Mouse (Mus musculus) heart, postnatal 4 days (tissue): ENCODE results near the gene Vgll4. TPM values are rescaled to one million over a fixed set of nuclear protein-coding genes. Genes with fewer than 3 reads are reported as not detected.

Experiments used
- DNase-seq: peaks from one replicate; pipeline ENCODE4 v3.0.0; 2021
- total RNA-seq, 2 experiments: library from RNA; stranded (reverse); gene quantifications; 2 replicates each; pipeline ENCODE4 v1.2.3; 2021

Gene Vgll4
- total RNA-seq, 2 experiments from 2014 or later = 37.4 to 40.4 TPM

DNA sequence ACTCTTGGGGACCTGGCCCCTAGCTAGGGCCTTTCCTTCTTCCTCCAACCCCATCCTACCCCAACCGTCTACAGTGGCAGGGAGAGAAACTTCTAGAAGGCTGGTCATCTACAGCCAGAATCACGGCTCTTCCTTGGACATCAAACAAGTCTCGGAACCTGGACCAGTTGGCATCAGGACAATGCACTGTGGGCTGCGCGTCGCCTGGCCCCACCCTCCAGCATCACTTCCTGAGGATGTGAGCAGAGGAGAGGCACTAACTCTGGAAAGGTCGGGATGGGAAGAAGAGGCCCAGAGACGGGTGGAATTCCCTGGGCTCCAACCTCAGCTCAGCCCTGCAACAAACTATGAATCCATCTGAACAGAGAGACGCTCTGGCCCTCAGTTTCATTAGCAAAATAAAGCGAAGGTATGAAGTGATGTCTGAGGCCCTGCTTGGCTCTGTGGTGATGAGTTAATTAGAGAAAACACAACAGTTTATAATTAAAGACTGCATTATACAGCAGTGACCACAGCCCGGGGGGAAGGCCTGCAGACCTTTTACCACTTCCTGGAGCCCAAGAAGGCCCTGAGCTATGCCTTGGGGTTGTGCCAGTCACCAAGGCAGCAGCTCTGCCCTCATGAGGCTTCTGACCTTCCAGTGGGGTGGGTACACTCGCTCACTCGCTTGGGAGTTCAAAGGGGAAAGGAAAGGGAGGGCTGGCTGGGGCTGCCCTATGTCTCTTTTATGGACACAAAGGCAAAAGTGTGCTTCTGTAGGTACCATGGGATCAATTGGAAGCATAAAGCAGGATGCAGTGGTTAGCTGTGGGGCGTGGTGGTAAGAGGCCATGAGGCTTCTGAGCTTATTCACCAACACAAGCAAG is 51.8 kb downstream of the Vgll4 start:
- DNase-seq = peak; percentile 66

DNA sequence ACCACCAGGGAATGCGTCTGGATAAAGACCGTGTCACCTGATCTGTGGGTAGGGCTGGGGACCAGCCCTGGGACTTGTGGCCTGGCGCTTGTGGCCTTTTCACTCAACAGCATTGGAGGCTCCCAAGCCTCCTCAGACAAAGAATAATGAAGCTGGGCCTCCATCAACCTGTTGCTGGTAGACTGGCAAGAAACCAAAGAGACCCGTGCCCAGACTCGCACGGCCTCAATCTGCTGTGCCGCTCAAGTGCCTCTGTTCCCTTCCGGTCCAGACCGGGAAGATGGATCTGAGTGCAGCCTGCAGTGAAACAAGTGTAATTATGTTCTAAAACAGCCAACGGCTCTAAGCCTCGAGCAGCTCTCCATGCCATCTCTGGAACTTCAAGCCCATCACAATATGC is 52.7 kb downstream of the Vgll4 start:
- no peak for DNase-seq

DNA sequence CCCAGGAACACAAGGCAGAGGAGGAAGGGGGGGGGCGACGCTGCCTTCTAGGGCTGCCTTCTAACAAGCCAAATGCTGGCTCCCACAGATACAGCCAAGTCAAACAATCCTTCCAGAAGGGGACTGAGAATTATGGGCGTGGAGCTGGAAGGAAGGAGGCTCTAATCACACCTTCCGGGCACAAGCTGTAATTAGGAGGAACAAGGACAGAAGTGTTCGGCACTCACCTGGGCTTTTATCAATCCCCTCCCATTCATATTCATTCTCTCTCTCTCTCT is 53.1 kb downstream of the Vgll4 start:
- DNase-seq = no peak

DNA sequence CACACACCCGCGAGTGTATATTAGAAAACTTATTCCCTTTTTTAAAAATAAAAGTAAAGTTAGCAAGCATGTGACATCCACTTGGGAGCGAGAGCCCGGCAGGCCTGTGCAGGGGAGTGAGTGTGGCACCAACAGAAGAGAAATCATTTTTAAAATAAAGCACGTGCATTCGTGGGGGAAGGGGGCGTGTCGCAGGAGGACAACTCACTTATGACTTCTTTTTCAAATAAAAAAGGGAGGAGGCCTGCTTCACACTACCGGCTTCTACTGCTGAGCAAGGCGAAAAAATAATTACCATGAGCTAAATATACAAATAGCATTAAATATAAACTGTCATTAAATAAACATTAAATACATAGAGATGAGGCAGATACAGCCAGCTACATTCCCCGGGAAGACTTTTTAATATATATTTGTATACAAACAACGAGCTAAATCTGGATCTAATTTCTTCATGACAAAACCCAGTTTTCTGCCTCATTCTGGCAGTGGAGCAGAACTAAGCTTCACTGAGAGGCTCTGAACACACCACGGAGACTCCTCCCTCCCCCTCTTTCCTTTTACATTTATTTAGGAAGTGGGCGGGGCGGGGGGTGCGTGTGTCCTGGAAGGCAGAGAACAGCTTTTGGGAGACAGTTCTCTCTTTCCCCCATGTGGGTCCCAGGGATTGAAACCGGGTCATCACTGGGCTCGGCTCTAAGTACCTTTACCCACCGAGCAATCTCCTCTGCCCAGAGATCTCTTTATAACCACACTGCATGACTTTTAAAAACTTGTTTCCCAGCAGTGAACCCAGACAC is 53.7 kb downstream of the Vgll4 start:
- DNase-seq = no peak

DNA sequence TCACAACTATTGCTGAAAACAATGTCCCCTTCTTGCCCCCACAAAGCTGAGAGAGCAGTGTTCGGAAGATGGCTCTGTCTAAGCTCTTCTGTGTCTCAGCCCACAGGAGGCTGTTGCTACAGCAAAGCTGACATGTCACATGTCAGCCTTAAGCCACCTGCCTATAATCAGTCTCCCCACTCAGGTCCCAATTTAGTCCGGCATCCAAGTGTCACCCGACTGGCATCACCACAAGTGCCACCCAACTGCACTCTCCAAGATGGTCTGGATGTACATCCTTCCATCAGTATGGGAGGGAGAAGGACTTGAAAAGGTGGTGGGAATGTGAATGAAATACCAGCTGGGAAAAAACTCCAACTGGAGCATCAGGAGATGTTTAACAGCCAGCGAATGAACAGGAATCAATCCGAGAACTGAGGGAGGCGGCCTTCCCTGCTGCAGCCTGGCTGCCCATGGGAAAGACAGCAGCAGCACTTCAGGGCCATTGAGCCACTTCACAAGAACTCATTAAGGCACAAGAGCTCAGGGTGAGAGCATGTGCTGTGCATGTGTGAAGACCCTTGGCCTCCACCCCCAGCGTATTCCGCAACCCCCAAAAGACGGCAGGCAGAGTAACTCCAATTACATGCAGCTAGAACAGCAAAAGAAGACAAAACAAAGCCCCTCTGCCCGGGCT is 55.6 kb downstream of the Vgll4 start:
- no peak for DNase-seq

DNA sequence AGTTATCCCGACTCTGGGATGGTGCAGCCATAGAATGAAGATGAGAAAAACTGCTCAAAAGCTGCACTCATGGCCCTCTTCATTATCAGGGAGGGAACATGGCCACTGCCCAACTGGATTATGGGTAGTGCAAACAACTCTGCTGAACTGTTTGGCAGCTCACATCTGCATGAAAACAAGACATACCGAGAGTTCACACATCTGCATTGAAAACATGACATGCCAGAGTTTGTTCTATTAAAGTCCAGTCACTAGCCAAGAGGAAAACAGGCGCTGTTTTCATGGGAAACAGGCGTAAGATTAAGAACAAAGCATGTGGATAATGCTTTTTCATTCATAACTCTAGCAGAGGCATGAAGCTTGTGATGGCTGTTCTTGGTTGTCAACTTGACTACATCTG is 56.7 kb downstream of the Vgll4 start:
- no peak for DNase-seq

DNA sequence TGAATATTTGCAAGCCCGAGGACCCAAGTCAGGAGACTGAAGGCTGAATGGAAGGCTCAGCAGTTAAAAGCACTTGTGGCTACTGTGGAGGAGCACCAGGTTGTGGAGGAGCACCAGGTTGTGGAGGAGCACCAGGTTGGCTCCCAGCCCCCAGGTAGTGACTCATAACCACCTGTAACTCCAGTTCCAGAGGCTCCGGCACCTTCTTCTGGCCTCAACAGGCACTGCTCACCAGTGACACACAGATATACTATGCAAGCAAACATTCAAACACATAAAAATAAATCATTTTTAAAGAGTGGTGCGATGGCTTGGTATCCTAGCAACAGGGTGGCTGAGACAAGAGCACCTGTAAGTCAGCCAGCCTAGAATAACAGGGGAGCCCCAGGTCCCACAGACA is 58.3 kb downstream of the Vgll4 start:
- no peak for DNase-seq

DNA sequence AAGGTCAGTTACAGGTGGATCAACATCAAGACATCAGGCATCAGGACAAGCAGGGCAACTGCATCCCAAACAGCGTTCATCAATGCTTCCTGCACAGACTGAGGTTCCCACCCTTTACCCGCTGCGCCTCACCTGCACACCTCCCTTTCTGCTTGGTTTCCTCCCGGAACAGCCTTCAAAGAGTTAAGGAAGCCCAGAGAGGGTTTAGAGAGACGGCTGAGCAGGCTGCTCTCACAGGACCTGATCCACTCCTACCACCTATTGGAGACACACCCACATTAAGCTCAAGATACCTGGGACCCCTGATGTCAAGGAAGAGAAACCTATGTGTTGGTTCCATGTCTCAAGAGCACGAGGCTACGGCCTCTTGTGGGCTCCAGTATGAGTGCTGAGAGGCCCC is 60.0 kb downstream of the Vgll4 start:
- no peak for DNase-seq

DNA sequence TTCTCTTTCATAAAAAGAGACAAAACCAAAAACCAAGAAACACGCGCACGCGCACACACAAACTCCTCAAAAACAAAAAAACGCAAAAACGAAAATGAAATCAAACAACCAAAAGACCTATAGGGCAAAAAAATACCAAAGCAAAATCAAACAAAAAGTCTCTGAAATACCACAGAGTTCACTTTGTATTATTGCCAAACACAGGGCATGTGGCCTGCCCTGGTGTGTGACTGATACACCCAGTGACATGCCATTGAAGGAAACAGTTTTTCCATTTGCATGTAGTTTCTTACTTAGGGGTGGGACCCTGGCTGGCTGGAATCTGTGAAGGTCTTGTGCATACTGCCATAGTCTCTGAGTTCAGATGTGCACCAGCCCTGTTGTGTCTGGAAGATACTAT is 62.3 kb downstream of the Vgll4 start:
- DNase-seq = no peak

DNA sequence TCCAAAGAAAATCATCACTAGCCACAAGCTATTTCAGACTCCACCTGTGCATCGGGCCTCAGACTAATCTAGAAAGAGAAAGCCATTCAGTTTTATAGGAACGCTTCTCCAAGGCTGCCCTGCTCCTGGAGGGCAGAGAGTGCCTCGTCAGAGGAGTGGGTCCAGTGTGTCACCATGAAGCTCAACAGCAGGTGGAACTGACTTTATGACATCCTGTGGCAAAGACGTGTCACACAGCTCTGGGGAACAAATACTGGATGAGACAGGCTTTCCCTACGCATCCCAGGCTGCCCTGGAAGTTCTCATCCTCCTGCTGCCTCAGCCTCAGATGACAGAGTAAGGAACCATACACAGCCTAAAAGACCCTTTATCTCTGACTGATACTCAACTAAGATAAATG is 63.6 kb downstream of the Vgll4 start:
- DNase-seq = no peak

DNA sequence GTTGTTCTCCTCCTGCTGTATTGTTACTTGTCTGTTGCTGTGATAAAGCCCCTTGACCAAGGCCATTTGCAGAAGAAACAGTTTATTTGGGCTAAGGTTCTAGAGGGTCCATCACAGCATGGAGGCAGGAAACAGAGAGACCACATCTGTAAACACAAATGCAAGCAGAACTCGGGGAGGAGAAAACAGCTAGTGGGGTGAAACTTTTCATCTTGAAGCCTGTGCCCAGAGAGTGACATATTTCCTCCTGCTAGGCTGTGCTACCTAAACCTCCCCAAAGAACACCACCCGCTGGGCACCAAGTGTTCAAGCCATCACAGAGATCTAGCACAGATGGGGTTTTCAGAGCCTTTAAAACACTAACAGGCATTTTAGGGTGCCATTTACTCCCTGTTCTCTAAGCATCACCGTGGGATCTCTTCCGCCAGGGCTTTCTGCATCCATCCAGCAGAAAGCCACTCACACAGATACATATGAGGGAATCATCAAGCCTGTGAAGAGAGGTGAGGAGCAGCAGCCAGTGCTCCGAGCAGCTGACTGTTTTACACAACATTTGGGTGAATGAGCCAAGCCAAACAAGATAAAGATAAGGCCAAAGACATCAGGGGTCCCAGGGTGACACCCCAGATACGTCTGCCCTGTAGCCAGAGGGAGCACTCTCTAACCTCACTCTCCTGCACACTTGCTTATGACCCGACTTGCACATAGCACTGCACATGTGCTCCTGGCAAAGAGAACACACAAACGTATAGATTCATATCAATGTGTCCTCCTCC is 64.4 kb downstream of the Vgll4 start:
- DNase-seq = no peak

DNA sequence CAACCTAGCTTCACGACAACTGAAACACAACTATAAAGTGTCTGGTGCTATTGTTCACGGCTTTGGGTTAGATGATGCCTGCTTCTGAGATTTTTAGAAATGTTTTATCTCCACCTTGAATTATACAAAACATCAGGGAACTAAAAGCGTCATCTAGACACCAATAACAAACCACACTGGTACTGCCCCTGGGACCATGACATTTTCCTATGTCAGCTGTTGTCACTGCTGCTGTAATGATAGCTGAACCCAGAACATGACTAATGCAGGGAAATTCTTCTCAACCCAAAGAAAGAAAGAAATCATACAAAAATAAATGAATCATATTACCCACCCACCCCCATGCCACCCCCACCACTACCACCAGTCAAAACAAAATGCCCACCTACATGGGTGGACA is 65.0 kb downstream of the Vgll4 start:
- DNase-seq = no peak

DNA sequence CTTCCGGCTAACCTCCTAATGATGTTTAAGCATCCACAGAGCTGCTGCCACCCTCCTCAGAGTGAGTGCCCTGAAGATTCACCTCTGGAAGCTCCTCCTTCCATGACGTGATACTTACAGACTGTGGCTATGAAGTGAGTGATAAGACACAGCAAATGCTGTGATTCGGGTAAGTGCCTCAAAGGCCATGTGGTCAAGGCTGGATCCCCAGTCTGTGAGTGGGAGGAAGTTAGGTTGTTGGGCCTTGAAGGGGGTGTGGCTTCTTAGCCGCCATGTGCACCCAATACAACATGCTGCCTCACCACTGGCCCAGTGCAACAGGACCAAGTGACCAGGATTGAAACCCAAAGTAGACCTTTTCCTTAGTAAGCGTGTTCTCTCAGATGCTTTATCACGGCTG is 65.6 kb downstream of the Vgll4 start:
- no peak for DNase-seq

DNA sequence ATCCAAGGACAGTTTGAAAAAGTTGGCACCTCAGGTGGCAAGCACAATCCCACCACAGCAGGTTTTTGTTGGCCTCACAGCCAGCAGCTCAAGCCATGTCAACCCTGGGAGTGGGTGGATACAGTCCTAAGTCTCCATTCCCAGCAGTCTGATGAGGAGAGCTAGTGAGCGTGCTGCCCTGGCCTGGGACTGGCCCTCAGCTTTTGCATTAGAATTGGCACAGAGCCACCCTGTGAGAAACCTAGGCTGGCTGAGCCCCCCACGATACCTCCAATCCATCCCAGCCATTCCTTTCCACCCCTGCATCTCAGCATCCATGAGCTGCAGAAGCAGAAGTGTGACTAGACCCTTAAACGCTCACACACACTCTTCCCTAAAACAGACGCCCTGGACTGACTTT is 67.9 kb downstream of the Vgll4 start:
- no peak for DNase-seq

DNA sequence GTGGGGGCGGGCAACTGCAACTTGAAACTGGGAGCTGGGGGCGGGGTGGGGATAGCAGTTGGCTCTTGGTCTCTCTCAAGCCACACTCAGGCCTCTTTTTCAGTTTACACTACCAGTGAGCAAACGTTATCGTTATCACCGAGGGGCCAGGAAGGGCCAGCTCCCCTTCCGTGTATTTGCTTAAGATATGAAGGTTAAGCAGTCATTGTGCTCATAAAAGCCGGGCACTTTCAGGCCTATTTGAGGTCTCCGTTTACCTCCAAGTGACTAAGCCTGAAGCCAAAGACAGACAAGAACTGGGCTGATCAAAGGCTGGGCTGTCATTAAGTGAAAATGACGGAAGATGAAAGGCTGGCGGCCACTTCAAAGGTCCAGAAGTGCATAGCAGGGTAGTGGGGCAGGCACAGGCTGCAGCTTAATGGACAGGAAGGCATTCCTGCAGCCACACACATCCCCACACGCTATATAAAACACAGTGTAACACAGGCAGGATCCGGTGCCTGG is 68.4 kb downstream of the Vgll4 start:
- no peak for DNase-seq

DNA sequence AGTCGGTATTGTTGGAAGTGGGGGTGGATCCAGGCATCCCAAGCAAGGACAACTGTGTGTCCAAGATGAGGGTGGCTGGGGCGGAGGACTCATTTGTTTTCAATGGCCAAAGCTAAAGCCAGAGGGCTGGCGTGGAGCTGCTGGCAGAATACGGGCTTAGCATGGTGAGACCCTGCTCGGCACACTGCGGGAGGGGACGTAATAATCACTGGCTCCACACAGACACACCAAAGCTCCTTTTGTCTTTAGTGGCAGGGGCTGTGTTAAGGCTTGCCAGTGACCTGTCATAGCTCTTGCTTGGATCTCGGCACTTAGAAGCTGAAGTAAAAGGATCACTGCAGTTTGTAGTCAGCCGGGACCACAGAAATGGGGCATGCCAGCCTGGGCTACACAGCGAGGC is 69.6 kb downstream of the Vgll4 start:
- no peak for DNase-seq

DNA sequence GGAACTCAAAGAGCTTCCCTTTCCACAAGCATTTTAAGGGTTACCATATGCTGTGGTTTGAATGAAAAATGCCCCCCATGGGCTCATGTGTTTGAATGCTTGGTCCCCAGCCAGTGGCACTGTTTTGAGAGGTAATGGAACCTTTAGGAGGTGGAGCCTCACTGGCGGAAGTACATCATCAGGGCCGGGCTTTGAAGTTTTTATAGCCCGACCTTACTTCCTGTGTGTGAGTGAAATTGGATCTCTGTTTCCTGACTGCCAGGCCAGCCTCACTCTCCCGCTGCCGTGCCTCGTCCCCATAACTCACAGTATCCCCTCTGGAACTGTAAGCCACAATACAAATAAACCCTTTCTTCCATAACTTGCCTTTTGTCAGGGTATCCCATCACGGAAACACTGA is 70.1 kb downstream of the Vgll4 start:
- no peak for DNase-seq

DNA sequence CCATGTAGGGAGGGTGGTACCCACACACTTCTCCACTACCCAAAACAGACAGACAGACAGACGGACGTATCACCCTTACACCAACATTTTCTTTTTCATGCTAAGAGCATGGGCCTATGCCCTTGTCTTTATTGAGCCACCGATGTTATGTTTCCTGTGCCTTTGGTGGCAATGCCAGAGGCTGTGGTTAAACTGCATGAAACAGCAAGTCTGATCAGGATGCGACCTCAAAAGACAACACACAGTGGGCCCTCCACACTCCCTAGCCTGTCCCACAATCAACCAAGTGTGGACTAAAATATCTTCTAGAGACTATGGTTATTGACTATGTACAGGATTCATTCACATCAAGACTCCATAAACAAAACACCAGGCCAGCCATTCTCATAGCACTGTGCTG is 70.8 kb downstream of the Vgll4 start:
- no peak for DNase-seq

DNA sequence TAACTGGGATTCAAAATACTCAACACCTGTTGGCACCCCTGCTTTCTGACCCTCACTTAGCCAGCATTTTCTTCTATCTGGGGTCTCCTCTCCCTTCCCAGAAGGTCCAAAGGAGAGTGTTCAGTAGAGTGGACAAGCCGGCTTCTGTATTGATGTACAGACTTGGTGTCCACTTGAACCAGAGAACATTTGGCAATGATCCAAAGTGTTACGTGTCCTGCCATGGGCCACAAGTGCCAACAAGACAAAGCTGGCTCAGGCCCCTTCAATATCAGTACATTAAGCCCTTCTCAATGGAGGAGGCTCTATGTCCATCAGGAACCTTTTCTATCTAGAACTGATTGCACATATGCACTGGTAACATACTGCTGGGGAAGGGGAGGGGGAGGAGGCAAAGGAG is 73.5 kb downstream of the Vgll4 start:
- DNase-seq = no peak

DNA sequence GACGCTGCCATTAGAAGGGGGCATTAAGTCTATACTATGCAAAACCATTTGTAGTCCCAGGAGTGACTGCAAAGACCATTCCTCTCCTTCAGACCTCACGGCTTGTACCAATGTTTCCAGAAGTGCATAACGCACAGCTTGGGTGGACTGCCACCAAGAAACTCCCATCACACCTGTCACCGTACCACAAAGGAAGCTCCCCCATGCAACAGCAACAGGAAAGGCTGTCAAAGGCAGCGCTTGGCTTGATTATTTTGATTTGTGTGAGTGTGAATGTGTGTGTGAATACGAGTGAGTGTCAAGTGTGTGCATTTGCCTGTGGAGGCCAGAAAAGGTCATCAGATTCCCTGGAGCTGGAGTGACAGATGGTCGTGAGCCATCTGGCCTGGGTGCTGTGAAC is 74.6 kb downstream of the Vgll4 start:
- DNase-seq = no peak

DNA sequence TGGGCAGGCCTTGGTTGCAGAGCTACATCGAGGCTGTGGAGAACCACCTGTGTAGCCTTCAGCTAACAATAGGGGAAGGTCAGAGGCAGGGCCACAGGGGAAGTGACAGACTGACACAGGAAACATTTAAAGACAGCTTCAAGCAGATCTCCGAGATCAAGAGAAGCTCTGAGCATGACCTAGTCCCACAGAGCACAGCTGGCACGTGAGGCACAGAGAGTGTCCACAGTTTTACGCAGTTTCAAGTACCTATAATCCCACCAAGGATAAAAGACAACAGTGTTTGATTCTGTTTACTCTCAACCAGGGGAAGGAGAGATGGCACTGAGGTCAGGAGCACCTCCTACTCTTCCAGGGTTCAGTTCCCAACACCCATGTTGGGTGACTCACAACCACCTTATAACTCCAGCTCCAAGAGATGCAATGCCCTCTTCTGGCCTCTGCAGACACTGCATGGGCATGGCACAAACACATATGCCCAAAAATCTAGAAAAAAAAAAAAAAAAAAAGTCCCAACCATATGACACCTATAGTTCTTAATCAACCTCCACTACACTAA is 75.2 kb downstream of the Vgll4 start:
- DNase-seq = no peak
